ENCODE assay signal across 8 mouse cellular contexts in the genomic region with DNA sequence AGATGAGACGGTGACA. TPM values are rescaled to one million over a fixed set of nuclear protein-coding genes. Genes with fewer than 3 reads are reported as not detected.
DNase-seq lines count a peak whose midpoint lies in the region; ATAC-seq and TF ChIP-seq lines count a peak whose summit lies in the region.

Dact3 (plus strand) TSS at position 8 of the 16 bp plus-strand sequence.

- 0% methylated on average over 1 of the region's 1 CpGs for WGBS in lung, embryonic 14.5 days
- WGBS in forebrain, embryonic 11.5 days = 0% methylated on average over 1 of the region's 1 CpGs
- 0% methylated on average over 1 of the region's 1 CpGs for WGBS in intestine, embryonic 16.5 days
- WGBS in midbrain, embryonic 13.5 days = 0% methylated on average over 1 of the region's 1 CpGs

- H3K4me3 ChIP-seq in lung, embryonic 14.5 days (ENCODE audit: low read depth, low read length) = peak within 1 kb of the TSS; percentile 75
- peak within 1 kb of the TSS; percentile 69 for H3K4me3 ChIP-seq in forebrain, embryonic 11.5 days (ENCODE audit: low read depth, low read length)
- peak within 1 kb of the TSS; percentile 61 for H3K4me3 ChIP-seq in intestine, embryonic 16.5 days (ENCODE audit: low read length)
- H3K4me3 ChIP-seq in midbrain, embryonic 13.5 days (replicated peaks) = peak within 1 kb of the TSS; percentile 75

- no peaks in the 10 kb centered on the region for H3K27me3 ChIP-seq in lung, embryonic 14.5 days (ENCODE audit: insufficient read depth, low read length)
- no peaks in the 10 kb centered on the region for H3K27me3 ChIP-seq in forebrain, embryonic 11.5 days (ENCODE audit: control insufficient read depth, insufficient read depth, low read length)
- H3K27me3 ChIP-seq in intestine, embryonic 16.5 days (replicated peaks; ENCODE audit: control insufficient read depth, insufficient read depth, low read length) = no peaks in the 10 kb centered on the region
- no peaks in the 10 kb centered on the region for H3K27me3 ChIP-seq in midbrain, embryonic 13.5 days

- peaks cover 18% of the 10 kb centered on the region for H3K36me3 ChIP-seq in lung, embryonic 14.5 days (ENCODE audit: insufficient read depth)
- no peaks in the 10 kb centered on the region for H3K36me3 ChIP-seq in forebrain, embryonic 11.5 days (ENCODE audit: control insufficient read depth, insufficient read depth, low read length)
- H3K36me3 ChIP-seq in intestine, embryonic 16.5 days (ENCODE audit: control insufficient read depth, insufficient read depth, low read length) = no peaks in the 10 kb centered on the region
- peaks cover 9% of the 10 kb centered on the region for H3K36me3 ChIP-seq in midbrain, embryonic 13.5 days

- H3K9me3 ChIP-seq in lung, embryonic 14.5 days (ENCODE audit: low read depth, low read length) = no peaks in the 10 kb centered on the region
- no peaks in the 10 kb centered on the region; the same call in 1 of the 2 replicates for H3K9me3 ChIP-seq in forebrain, embryonic 11.5 days (ENCODE audit: control insufficient read depth, low read length)
- H3K9me3 ChIP-seq in intestine, embryonic 16.5 days (ENCODE audit: control insufficient read depth, low read length) = no peaks in the 10 kb centered on the region
- H3K9me3 ChIP-seq in midbrain, embryonic 13.5 days = no peaks in the 10 kb centered on the region

- H3K4me2 ChIP-seq in lung, embryonic 14.5 days = peak within 1 kb of the TSS; percentile 85
- H3K4me2 ChIP-seq in forebrain, embryonic 11.5 days (ENCODE audit: low read depth, low read length, severe bottlenecking) = peak within 1 kb of the TSS; percentile 95
- peak within 1 kb of the TSS; percentile 70 for H3K4me2 ChIP-seq in intestine, embryonic 16.5 days (ENCODE audit: low read depth, low read length)
- H3K4me2 ChIP-seq in midbrain, embryonic 13.5 days (replicated peaks) = peak within 1 kb of the TSS; percentile 90

- H3K9ac ChIP-seq in lung, embryonic 14.5 days = peak within 1 kb of the TSS; percentile 75
- peak within 1 kb of the TSS; percentile 74 for H3K9ac ChIP-seq in forebrain, embryonic 11.5 days (ENCODE audit: low read length)
- peak within 1 kb of the TSS; percentile 72 for H3K9ac ChIP-seq in intestine, embryonic 16.5 days (ENCODE audit: low read depth, low read length)
- H3K9ac ChIP-seq in midbrain, embryonic 13.5 days (replicated peaks) = peak within 1 kb of the TSS; percentile 86

- DNase-seq in lung, embryonic 14.5 days = no peak
- no peak for DNase-seq in lung, postnatal 10 days
- no peak for DNase-seq in forebrain, embryonic 11.5 days (ENCODE audit: low spot score)
- DNase-seq in B cell, adult 2 months = no peak
- no peak for DNase-seq in spleen, adult 18-20 months
- DNase-seq in embryo, embryonic 9.5 days (ENCODE audit: extremely low spot score) = no peak

- peaks cover 4% of the 10 kb centered on the region; the same call in 1 of the 2 replicates for H3K4me1 ChIP-seq in lung, embryonic 14.5 days (ENCODE audit: insufficient read depth)
- peaks cover 18% of the 10 kb centered on the region for H3K4me1 ChIP-seq in forebrain, embryonic 11.5 days (replicated peaks; ENCODE audit: control insufficient read depth, insufficient read depth, low read length)
- peaks cover 15% of the 10 kb centered on the region for H3K4me1 ChIP-seq in intestine, embryonic 16.5 days (ENCODE audit: control insufficient read depth, insufficient read depth, low read length)
- H3K4me1 ChIP-seq in midbrain, embryonic 13.5 days (replicated peaks) = peaks cover 32% of the 10 kb centered on the region

- TF ChIP-seq CTCF in lung, embryonic 14.5 days (IDR thresholded peaks at IDR 0.05; ENCODE audit: low read depth) = no peak

- peak within 1 kb of the TSS; percentile 84 for H3K27ac ChIP-seq in lung, embryonic 14.5 days (ENCODE audit: low read depth)
- H3K27ac ChIP-seq in forebrain, embryonic 11.5 days (ENCODE audit: low read depth, low read length) = peak within 1 kb of the TSS; percentile 92
- H3K27ac ChIP-seq in intestine, embryonic 16.5 days (ENCODE audit: low read length) = peak within 1 kb of the TSS; percentile 91
- peak within 1 kb of the TSS; percentile 88 for H3K27ac ChIP-seq in midbrain, embryonic 13.5 days

- ATAC-seq in lung, embryonic 14.5 days (ENCODE audit: insufficient read depth) = no peak
- ATAC-seq in forebrain, embryonic 11.5 days (replicated peaks; ENCODE audit: low FRiP score) = no peak
- ATAC-seq in intestine, embryonic 16.5 days = no peak
- ATAC-seq in midbrain, embryonic 13.5 days = no peak

RNA-seq across cellular contexts. Expression of gene Dact3, which starts in this region (rescaled TPM):
- polyA plus RNA-seq in lung, embryonic 14.5 days (2014; fragmentation: Nextera tagmentation; extraction: Ambion mirVana) = 6.6 and 7.8 TPM in 2 replicates
- polyA plus RNA-seq in forebrain, embryonic 11.5 days (2014; fragmentation: Nextera tagmentation; extraction: Ambion mirVana) = 4.8 and 7.0 TPM in 2 replicates
- 1.6 and 1.7 TPM in 2 replicates for polyA plus RNA-seq in intestine, embryonic 16.5 days (2015; fragmentation: Nextera tagmentation; extraction: Ambion mirVana)
- 2.8 and 2.9 TPM in 2 replicates for polyA plus RNA-seq in midbrain, embryonic 13.5 days (2015; fragmentation: Nextera tagmentation; extraction: Ambion mirVana)
